Mouse (Mus musculus): ENCODE results near the gene Slc24a4.

DNA sequence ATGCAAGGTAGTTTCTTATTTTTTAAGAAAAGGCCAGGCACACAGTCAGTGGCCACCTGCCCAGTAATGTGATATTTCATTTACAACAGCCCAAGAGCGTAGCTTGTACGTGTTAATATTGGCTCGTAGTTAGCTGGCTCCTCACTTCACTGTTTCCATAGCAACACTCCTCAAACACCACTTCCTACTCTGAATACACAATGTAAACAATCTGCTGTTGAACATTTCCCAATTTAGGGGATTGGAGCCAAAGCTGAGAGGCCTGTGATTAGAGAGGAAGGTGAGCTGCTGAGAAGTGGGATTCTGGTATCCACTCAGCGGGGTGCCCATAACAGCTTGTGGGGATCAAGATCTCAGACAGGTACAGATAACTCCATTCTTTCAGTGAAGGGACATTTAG is 16.0 kb upstream of the Slc24a4 start:
- no peak for TF ChIP-seq POLR2A (IDR thresholded peaks at IDR 0.05; ENCODE audit: extremely low read depth, insufficient read depth, low read length)
- TF ChIP-seq CTCF (IDR thresholded peaks at IDR 0.05; ENCODE audit: low read depth, low read length): no peak
